Mouse (Mus musculus) adrenal gland, adult 2 months (tissue): ENCODE measurements around the gene Olfr1246. TPM values are rescaled to one million over a fixed set of nuclear protein-coding genes. Genes with fewer than 3 reads are reported as not detected.
"Not testable (repeated sequence)": the region's sequence is repeated elsewhere in the genome, so short reads cannot be mapped to it uniquely, and the experiment has no call there.

ENCODE experiments used
- DNase-seq: peaks from one replicate; pipeline ENCODE4 v3.0.0; 2021
- long read RNA-seq: library from polyadenylated mRNA; stranded (forward); transcript quantifications from one replicate; pipeline ENCODE4 v2.0.0, GENCODE M21; 2021
- polyA plus RNA-seq: library from polyadenylated mRNA; depleted of rRNA; stranded (reverse); fragments of >200 nt; gene quantifications from 2 replicates; pipeline ENCODE4 v1.2.3, GENCODE M21; 2012; rRNA removed
- total RNA-seq, 2 experiments: library from RNA; stranded (reverse); gene quantifications; 2 replicates each; pipeline ENCODE4 v1.2.3; 2021

Olfr1246 gene
- total RNA-seq (not detected), polyA plus RNA-seq (not detected in 2 replicates)
- long read RNA-seq = 0 reads

DNA sequence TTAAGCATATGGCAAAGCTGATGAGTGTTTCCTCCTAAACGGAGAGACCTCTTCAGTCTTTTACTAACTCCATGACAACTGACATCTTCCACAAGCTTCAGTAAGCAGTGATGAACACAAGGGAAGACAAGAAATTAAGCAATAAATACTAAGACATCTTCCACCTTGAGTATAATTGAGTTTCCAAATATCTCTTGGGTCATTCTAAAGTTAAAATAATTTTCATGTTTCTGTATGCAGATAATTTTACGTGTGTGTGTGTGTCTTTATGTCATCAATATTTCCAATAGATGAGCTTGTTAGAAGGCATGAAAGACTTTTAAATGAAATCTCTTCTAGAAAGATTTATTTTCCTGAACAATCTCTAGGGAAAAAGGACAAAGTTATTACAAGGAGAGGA lies at the start of gene Olfr1246:
Gene Olfr1246 (minus strand): TSS at position 101 of the 400 bp plus-strand sequence.
- DNase-seq = no peak

DNA sequence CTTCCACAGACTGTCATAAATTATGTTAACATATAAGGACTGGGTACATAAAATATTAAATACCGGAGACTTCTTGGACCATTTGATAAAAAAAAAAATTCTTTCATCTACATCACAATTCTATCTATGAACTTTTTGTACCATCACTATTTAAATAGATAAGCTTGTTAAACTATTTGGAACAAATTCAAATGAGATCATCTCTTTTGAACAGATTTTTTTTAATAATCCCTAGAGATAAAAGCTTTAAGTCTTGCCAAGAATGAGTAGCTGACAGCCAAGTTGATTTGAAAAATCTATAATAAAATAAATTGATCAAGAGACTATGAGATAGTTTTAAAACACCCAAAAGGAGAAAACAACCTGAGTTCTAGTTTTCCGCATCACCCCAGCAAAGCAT lies 41.9 kb upstream of the Olfr1246 start, which contains the start of gene Olfr1249:
Gene Olfr1249 (minus strand): TSS at position 101 of the 400 bp plus-strand sequence.
- DNase-seq = no peak

DNA sequence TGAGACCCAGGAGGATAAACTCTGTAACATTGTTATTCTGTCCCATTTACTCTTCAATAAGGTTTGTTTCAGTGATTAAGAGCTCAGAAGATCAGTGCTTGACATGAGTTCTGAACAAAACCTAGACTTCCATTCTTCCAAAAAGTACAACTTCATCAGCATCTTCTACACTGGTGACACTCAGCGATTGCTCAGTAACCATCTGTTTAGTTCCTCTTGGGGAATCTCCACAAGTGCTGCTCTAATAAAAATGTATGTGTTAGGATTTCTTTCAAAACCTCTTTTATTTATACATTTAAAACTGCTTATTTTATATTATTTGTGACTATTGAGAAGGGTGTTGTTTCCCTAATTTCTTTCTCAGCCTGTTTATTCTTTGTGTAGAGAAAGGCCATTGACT lies 25.2 kb upstream of the Olfr1246 start, which contains the start of gene Olfr1248:
Gene Olfr1248 (minus strand): TSS at position 101 of the 400 bp plus-strand sequence.
- DNase-seq = not testable (repeated sequence)

DNA sequence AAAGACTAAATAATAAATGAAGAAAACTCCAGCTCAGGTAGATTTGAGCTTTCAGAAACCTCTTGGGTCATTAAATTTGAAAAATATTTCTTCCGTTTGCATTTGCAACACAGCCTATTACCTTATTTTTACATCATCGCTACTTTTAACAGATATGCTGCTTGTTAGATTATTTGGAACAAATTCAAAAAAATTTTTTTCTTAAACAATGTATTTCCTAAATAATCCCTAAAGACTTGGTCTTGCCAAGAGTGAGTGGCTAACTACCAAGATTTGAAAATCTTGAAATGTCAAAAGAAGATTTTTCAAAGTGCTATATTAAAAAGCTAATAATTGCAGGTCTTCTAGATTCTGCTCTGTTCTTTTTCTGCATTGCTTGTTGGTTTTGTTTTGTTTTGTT lies 21.1 kb upstream of the Olfr1246 start, which contains the start of gene Olfr1247:
Gene Olfr1247 (minus strand): TSS at position 101 of the 400 bp plus-strand sequence.
- DNase-seq = no peak

DNA sequence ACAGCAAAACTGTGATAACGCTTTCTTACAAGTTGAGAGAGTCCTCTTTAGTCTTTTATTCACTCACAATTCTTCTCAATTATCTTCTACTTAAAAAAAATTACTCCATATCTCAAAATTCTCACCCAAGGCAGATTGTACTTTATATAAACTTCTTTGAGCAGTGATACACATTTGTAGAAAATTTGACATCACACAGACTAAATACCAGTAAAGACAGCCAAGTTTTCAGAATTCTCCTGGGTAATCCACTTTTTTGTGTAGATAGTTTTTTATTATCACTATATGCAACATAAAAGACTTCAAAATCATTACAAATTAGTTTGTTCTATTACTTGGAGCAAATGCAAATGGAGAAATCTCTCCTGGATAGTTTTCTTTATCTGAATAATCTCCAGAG lies 14.6 kb downstream of the Olfr1246 start, which contains the start of gene Olfr1245:
Gene Olfr1245 (minus strand): TSS at position 101 of the 400 bp plus-strand sequence.
- DNase-seq = no peak

DNA sequence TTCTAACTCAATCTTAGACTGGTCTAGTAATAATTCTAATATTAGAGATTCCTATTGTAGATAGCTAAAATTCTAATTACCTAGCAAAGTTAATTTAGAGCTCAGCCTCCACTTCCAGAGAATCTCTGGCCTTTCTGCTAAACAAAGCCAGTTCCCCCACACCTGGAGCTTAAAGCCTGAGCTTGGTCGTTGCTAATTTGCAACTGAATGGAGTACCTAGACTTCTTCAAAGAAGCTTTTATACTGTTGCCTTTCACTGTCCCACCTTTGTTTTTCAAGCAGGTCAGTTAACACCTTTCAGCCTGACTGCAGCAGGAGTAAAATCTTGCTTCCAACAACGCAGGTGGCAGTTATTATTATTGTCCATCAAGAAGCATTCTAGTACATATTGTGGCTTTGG lies 30.3 kb downstream of the Olfr1246 start:
- DNase-seq = not testable (repeated sequence)

DNA sequence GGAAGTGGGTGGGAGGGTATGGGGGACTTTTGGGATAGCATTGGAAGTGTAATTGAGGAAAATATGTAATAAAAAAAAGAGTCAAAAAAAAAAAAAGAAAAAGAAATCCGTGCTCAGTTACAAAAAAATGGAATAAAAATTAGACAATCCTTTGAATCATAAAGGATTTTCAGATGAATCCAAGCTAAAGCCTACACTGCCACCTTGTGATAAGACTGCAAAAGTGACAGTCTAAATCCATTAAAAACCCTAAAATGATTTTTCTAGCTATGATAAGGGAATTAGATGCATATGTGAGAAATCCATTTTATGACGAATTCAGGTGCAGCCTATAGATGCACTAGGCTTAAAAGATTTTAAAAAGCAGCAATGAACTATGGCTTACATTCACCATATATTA lies 48.4 kb downstream of the Olfr1246 start:
- no peak for DNase-seq

DNA sequence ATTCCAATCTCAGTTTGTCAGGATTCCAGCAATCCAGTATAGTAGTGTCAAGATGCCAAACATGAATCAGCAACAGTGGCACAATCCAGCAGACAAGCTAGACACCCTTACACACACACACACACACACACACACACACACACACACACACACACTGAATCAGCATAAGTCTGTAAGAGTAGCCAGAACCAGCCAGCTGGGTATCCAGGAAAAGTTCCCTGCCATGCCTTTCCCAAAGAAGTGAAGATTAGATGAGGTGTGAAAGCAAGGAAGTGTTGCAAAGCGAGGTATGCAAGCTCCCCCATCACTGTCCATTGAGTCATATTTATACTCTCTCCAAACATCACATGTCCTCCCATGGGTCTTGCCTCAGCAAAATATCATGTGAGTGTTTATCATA lies 53.0 kb downstream of the Olfr1246 start:
- DNase-seq = no peak

Other genes with a start within 250 kb of the Olfr1246 start
- gene Olfr1234, start 228.3 kb downstream of the Olfr1246 start, total RNA-seq = not detected
- not detected in 2 replicates for gene Olfr1234, start 228.3 kb downstream of the Olfr1246 start, polyA plus RNA-seq
- not detected for gene Olfr1238, start 183.5 kb downstream of the Olfr1246 start, total RNA-seq
- gene Olfr1238, start 183.5 kb downstream of the Olfr1246 start, polyA plus RNA-seq = not detected in 2 replicates
- not detected for gene Olfr1239, start 172.8 kb downstream of the Olfr1246 start, total RNA-seq
- not detected in 2 replicates for gene Olfr1239, start 172.8 kb downstream of the Olfr1246 start, polyA plus RNA-seq
- not detected for gene Olfr1240, start 150.2 kb downstream of the Olfr1246 start, total RNA-seq
- not detected in 2 replicates for gene Olfr1240, start 150.2 kb downstream of the Olfr1246 start, polyA plus RNA-seq
- gene Olfr1241, start 106.0 kb downstream of the Olfr1246 start, total RNA-seq = not detected
- not detected in 2 replicates for gene Olfr1241, start 106.0 kb downstream of the Olfr1246 start, polyA plus RNA-seq
- not detected for gene Olfr1242, start 94.8 kb downstream of the Olfr1246 start, total RNA-seq
- gene Olfr1242, start 94.8 kb downstream of the Olfr1246 start, polyA plus RNA-seq = not detected in 2 replicates
- not detected for gene Olfr1243, start 61.7 kb downstream of the Olfr1246 start, total RNA-seq
- not detected in 2 replicates for gene Olfr1243, start 61.7 kb downstream of the Olfr1246 start, polyA plus RNA-seq
- not detected for gene Olfr1245, start 14.7 kb downstream of the Olfr1246 start, total RNA-seq
- not detected in 2 replicates for gene Olfr1245, start 14.7 kb downstream of the Olfr1246 start, polyA plus RNA-seq
- gene Olfr1247, start 21.0 kb upstream of the Olfr1246 start, total RNA-seq = not detected
- not detected in 2 replicates for gene Olfr1247, start 21.0 kb upstream of the Olfr1246 start, polyA plus RNA-seq
- gene Olfr1248, start 25.1 kb upstream of the Olfr1246 start, total RNA-seq = not detected
- gene Olfr1248, start 25.1 kb upstream of the Olfr1246 start, polyA plus RNA-seq = not detected in 2 replicates
- gene Olfr1249, start 41.8 kb upstream of the Olfr1246 start, total RNA-seq = not detected
- not detected in 2 replicates for gene Olfr1249, start 41.8 kb upstream of the Olfr1246 start, polyA plus RNA-seq
- not detected for gene Olfr1250, start 68.3 kb upstream of the Olfr1246 start, total RNA-seq
- gene Olfr1250, start 68.3 kb upstream of the Olfr1246 start, polyA plus RNA-seq = not detected in 2 replicates
- not detected for gene Olfr1251, start 78.8 kb upstream of the Olfr1246 start, total RNA-seq
- not detected in 2 replicates for gene Olfr1251, start 78.8 kb upstream of the Olfr1246 start, polyA plus RNA-seq
- not detected for gene Olfr1252, start 131.9 kb upstream of the Olfr1246 start, total RNA-seq
- not detected in 2 replicates for gene Olfr1252, start 131.9 kb upstream of the Olfr1246 start, polyA plus RNA-seq
- not detected for gene Olfr1253, start 163.9 kb upstream of the Olfr1246 start, total RNA-seq
- gene Olfr1253, start 163.9 kb upstream of the Olfr1246 start, polyA plus RNA-seq = not detected in 2 replicates
- not detected for gene Olfr1254, start 200.5 kb upstream of the Olfr1246 start, total RNA-seq
- gene Olfr1254, start 200.5 kb upstream of the Olfr1246 start, polyA plus RNA-seq = not detected in 2 replicates
- not detected for gene Olfr1255, start 218.9 kb upstream of the Olfr1246 start, total RNA-seq
- not detected in 2 replicates for gene Olfr1255, start 218.9 kb upstream of the Olfr1246 start, polyA plus RNA-seq
- gene Olfr1256, start 248.4 kb upstream of the Olfr1246 start, total RNA-seq = not detected
- gene Olfr1256, start 248.4 kb upstream of the Olfr1246 start, polyA plus RNA-seq = not detected in 2 replicates